Mouse (Mus musculus) heart, adult 2 months (tissue): Measurements from ENCODE around the gene Adcy2. TPM values are rescaled to one million over a fixed set of nuclear protein-coding genes. Genes with fewer than 3 reads are reported as not detected.
A peak's percentile ranks its signal among the peaks of the same experiment; 100 is the strongest.

ENCODE experiments used
- DNase-seq, 2 experiments: peaks; one replicate each; pipeline ENCODE4 v3.0.0; 2021
- H3K27ac ChIP-seq: fragments of 200-600 bp; 2 replicates; pipeline ENCODE4 v1.8.1; 2022
- H3K27me3 ChIP-seq: fragments of 200-500 bp; 2 replicates; pipeline ENCODE4 v1.6.1; 2012; ENCODE audit warnings: mild to moderate bottlenecking, low read length, inconsistent platforms, mixed read lengths; ENCODE audit not compliant: control insufficient read depth, insufficient read depth
- H3K36me3 ChIP-seq: fragments of 200-500 bp; 2 replicates; pipeline ENCODE4 v1.6.1; 2012; ENCODE audit warnings: low read length, inconsistent platforms; ENCODE audit not compliant: control insufficient read depth, insufficient read depth
- H3K4me1 ChIP-seq: fragments of 200-500 bp; 2 replicates; pipeline ENCODE4 v1.6.1; 2011; ENCODE audit warnings: low read length; ENCODE audit not compliant: control insufficient read depth, insufficient read depth
- H3K4me3 ChIP-seq: fragments of 200-600 bp; 2 replicates; pipeline ENCODE4 v1.8.1; 2022
- H3K79me2 ChIP-seq: fragments of 200-500 bp; replicated peaks from 2 replicates; pipeline ENCODE4 v1.6.1; 2012; ENCODE audit warnings: mild to moderate bottlenecking, inconsistent platforms, low read length, moderate library complexity, mixed read lengths; ENCODE audit not compliant: control insufficient read depth, insufficient read depth
- H3K9ac ChIP-seq: fragments of 200-500 bp; 2 replicates; pipeline ENCODE4 v1.6.1; 2012; ENCODE audit warnings: low read depth, mild to moderate bottlenecking, control low read depth, inconsistent platforms, low read length, mixed read lengths
- CTCF ChIP-seq: fragments of 200-600 bp; IDR thresholded peaks from 2 replicates; pipeline ENCODE4 v1.8.1; 2022; ENCODE audit warnings: antibody characterized with exemption, mild to moderate bottlenecking, moderate library complexity
- EP300 ChIP-seq: fragments of 200-500 bp; IDR thresholded peaks from 2 replicates; pipeline ENCODE4 v1.6.1; 2011; ENCODE audit warnings: low read depth, low read length, control low read depth; ENCODE audit not compliant: insufficient read depth
- POLR2A ChIP-seq: fragments of 200-500 bp; IDR thresholded peaks from 2 replicates; pipeline ENCODE4 v1.6.1; 2011; ENCODE audit warnings: mild to moderate bottlenecking, low read depth, low read length, control low read depth; ENCODE audit not compliant: insufficient read depth
- WGBS: fragments of 180-500 bp; shearing (Covaris S2); methylation state at CpG from one replicate; pipeline ENCODE4 v1.1.7; 2018; 5-methylcytosine and 5-hydroxymethylcytosine counted together
- intact Hi-C: fragments of 180-260 bp; cut with DNase I; formaldehyde crosslinking; loops from one replicate; pipeline ENCODE4 v1.15.1; 2025
- polyA plus RNA-seq: library from polyadenylated mRNA; depleted of rRNA; stranded (reverse); fragments of >200 nt; gene quantifications from 2 replicates; pipeline ENCODE4 v1.2.3, GENCODE M21; 2012
- total RNA-seq, 2 experiments: library from RNA; stranded (reverse); gene quantifications; 2 replicates each; pipeline ENCODE4 v1.2.3; 2021

The Adcy2 gene
- total and polyA plus RNA-seq, 3 experiments = 0.16 to 0.43 (median 0.32) TPM

- intact Hi-C loops = no loop called here
These were observed 402.1 kb downstream of the Adcy2 start, which contains the start of gene 1700001L19Rik for GRCm38 (mm10) chr13:68597199-68597598. 1700001L19Rik (plus strand) TSS chr13:68597421.

GRCm38 (mm10) chr13:68593797-68594196 is 405.5 kb downstream of the Adcy2 start:
- H3K4me1 ChIP-seq = no peaks in the 10 kb centered on the region
- 79% methylated on average over 1 of the region's 1 CpGs for WGBS
- H3K36me3 ChIP-seq = peaks cover 2% of the 10 kb centered on the region; the same call in 1 of the 2 replicates
- H3K79me2 ChIP-seq = no peaks in the 10 kb centered on the region
- no peak overlapping the region for H3K27ac ChIP-seq
- no peak overlapping the region for H3K9ac ChIP-seq
- H3K27me3 ChIP-seq = peaks cover 1% of the 10 kb centered on the region; the same call in 1 of the 2 replicates
- TF ChIP-seq EP300 (no peak), POLR2A (no peak), CTCF (peak; percentile 38)
- no peak overlapping the region for H3K4me3 ChIP-seq
- intact Hi-C loops = no loop called here
- DNase-seq = no peak

More at GRCm38 (mm10) chr13:68597199-68597598, 402.1 kb downstream of the Adcy2 start, which contains the start of gene 1700001L19Rik:
- no peak for TF ChIP-seq CTCF
- no peak for TF ChIP-seq EP300
- TF ChIP-seq POLR2A = no peak
- H3K36me3 ChIP-seq = no peaks in the 10 kb centered on the region
- H3K79me2 ChIP-seq = no peaks in the 10 kb centered on the region
- no peaks in the 10 kb centered on the region for H3K4me1 ChIP-seq
- H3K9ac ChIP-seq = no peak within 1 kb of the TSS
- WGBS = 12% methylated on average over 9 of the region's 10 CpGs
- no peak within 1 kb of the TSS for H3K4me3 ChIP-seq
- no peak for DNase-seq
- no peak within 1 kb of the TSS for H3K27ac ChIP-seq
- H3K27me3 ChIP-seq = peaks cover 1% of the 10 kb centered on the region; the same call in 1 of the 2 replicates

GRCm38 (mm10) chr13:68588352-68588751 is 411.0 kb downstream of the Adcy2 start:
- H3K79me2 ChIP-seq = no peaks in the 10 kb centered on the region
- TF ChIP-seq CTCF = no peak
- TF ChIP-seq POLR2A = no peak
- TF ChIP-seq EP300 = no peak
- DNase-seq = no peak
- no peaks in the 10 kb centered on the region for H3K4me1 ChIP-seq
- peaks cover 2% of the 10 kb centered on the region; the same call in 1 of the 2 replicates for H3K36me3 ChIP-seq
- no peaks in the 10 kb centered on the region for H3K27me3 ChIP-seq
- H3K9ac ChIP-seq = no peak overlapping the region
- H3K27ac ChIP-seq = no peak overlapping the region
- intact Hi-C loops = loop anchor here (10.0 kb wide), 4 partner anchors 896 to 1226 kb away; partner anchors contain the start of genes Nsun2, Srd5a1 and Tent4a
- no peak overlapping the region for H3K4me3 ChIP-seq

- intact Hi-C loops = loop anchor here (10.0 kb wide), 4 partner anchors 899 to 1229 kb away; partner anchors contain the start of genes Nsun2, Srd5a1 and Tent4a
- H3K4me1 ChIP-seq = peaks cover 2% of the 10 kb centered on the region
- no peak overlapping the region for H3K9ac ChIP-seq
- H3K4me3 ChIP-seq = no peak overlapping the region
- no peaks in the 10 kb centered on the region for H3K79me2 ChIP-seq
- no peaks in the 10 kb centered on the region for H3K27me3 ChIP-seq
- peaks cover 2% of the 10 kb centered on the region; the same call in 1 of the 2 replicates for H3K36me3 ChIP-seq
- TF ChIP-seq CTCF = no peak
- no peak for TF ChIP-seq EP300
- TF ChIP-seq POLR2A = no peak
- WGBS = 88% methylated on average over 7 of the region's 7 CpGs
- no peak for DNase-seq
- H3K27ac ChIP-seq = no peak overlapping the region
These were observed 413.9 kb downstream of the Adcy2 start for GRCm38 (mm10) chr13:68585441-68585840.

- intact Hi-C loops = loop anchor here (10.0 kb wide), 4 partner anchors 901 to 1231 kb away; partner anchors contain the start of genes Nsun2, Srd5a1 and Tent4a
- Histone ChIP-seq H3K36me3 (no peaks in the 10 kb centered on the region), H3K27ac (no peak overlapping the region), H3K79me2 (no peaks in the 10 kb centered on the region), H3K27me3 (no peaks in the 10 kb centered on the region), H3K4me3 (no peak overlapping the region), H3K9ac (no peak overlapping the region), H3K4me1 (peaks cover 2% of the 10 kb centered on the region)
- DNase-seq = no peak
- 90% methylated on average over 11 of the region's 11 CpGs for WGBS
- no peak for TF ChIP-seq POLR2A
These were observed 415.4 kb downstream of the Adcy2 start for GRCm38 (mm10) chr13:68583961-68584360.

- peak overlapping the region; percentile 55 for H3K9ac ChIP-seq
- TF ChIP-seq POLR2A = no peak
- H3K4me1 ChIP-seq = peaks cover 2% of the 10 kb centered on the region
- H3K27ac ChIP-seq = peak overlapping the region; percentile 90
- H3K79me2 ChIP-seq = no peaks in the 10 kb centered on the region
- intact Hi-C loops = loop anchor here (10.0 kb wide), 4 partner anchors 902 to 1232 kb away; partner anchors contain the start of genes Nsun2, Srd5a1 and Tent4a
- H3K4me3 ChIP-seq = peak overlapping the region; percentile 93
- H3K36me3 ChIP-seq = no peaks in the 10 kb centered on the region
- no peak for DNase-seq
- H3K27me3 ChIP-seq = no peaks in the 10 kb centered on the region
- WGBS = 0% methylated on average over 11 of the region's 11 CpGs
These were observed 416.9 kb downstream of the Adcy2 start for GRCm38 (mm10) chr13:68582517-68582780.
